Mouse (Mus musculus): ENCODE results near the gene Olfr521. TPM values are rescaled to one million over a fixed set of nuclear protein-coding genes. Genes with fewer than 3 reads are reported as not detected.

Olfr521 gene
- not detected for polyA plus RNA-seq (2014; fragmentation: Illumina TruSeq; extraction: RNeasy Lipid Tissue Mini Kit (QIAGEN cat#74804); ENCODE audit: low read depth, low replicate concordance)

DNA sequence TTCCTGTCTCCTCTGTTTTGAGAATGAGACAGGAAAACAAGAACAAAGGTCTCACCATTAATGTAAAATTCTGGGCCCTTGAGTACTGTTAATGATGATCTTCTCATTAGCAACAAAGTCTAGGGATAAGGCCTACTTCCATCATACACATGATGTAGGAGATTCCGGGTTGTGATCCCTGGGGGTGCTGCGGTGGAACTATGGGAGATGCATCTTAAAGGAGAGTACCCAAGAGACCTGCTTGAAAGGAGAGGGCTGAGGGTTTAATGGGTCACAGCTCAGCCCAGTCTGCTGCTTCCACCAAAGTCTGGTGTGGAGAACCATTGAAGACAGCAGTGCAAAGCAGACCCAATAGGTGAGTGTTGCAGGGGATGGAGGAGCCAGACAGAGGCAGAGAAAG is at the start of gene Olfr521:
Gene Olfr521 (plus strand): TSS at position 301 of the 400 bp plus-strand sequence.

DNA sequence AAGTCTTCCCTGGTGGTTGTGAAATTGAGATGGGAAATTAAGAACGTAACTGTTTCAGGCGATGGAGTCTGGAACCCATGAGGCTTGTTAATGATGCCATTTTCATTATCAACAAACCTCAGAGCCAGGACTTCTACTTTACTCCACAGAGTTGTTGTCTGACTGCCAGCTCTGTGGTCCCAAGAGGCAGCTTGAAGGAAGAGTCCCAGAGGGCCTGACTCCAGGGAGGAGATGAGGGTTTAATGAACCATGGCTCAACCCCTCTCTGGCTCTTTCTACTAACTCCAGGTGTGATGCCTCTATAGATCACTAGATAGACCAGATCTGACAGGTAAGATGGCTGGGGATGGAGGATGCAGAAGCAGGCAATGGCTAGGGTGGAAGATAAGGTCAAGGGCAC is 33.3 kb upstream of the Olfr521 start, which contains the start of gene Olfr520:
Gene Olfr520 (plus strand): TSS at position 301 of the 400 bp plus-strand sequence.

Other genes starting within 250 kb of the Olfr521 start
- 40.4 TPM for gene Arrb1, start 228.0 kb upstream of the Olfr521 start, polyA plus RNA-seq (2014; fragmentation: Illumina TruSeq; extraction: RNeasy Lipid Tissue Mini Kit (QIAGEN cat#74804); ENCODE audit: low read depth, low replicate concordance)
- 2.6 TPM for gene Tpbgl, start 136.4 kb upstream of the Olfr521 start, polyA plus RNA-seq (2014; fragmentation: Illumina TruSeq; extraction: RNeasy Lipid Tissue Mini Kit (QIAGEN cat#74804); ENCODE audit: low read depth, low replicate concordance)
- 45.8 TPM for gene Slco2b1, start 52.2 kb upstream of the Olfr521 start, polyA plus RNA-seq (2014; fragmentation: Illumina TruSeq; extraction: RNeasy Lipid Tissue Mini Kit (QIAGEN cat#74804); ENCODE audit: low read depth, low replicate concordance)
- gene Olfr520, start 33.2 kb upstream of the Olfr521 start, polyA plus RNA-seq (2014; fragmentation: Illumina TruSeq; extraction: RNeasy Lipid Tissue Mini Kit (QIAGEN cat#74804); ENCODE audit: low read depth, low replicate concordance), result not detected
- gene Neu3, start 64.9 kb downstream of the Olfr521 start, polyA plus RNA-seq (2014; fragmentation: Illumina TruSeq; extraction: RNeasy Lipid Tissue Mini Kit (QIAGEN cat#74804); ENCODE audit: low read depth, low replicate concordance), result 5.4 TPM
- 6.9 TPM for gene Xrra1, start 95.6 kb downstream of the Olfr521 start, polyA plus RNA-seq (2014; fragmentation: Illumina TruSeq; extraction: RNeasy Lipid Tissue Mini Kit (QIAGEN cat#74804); ENCODE audit: low read depth, low replicate concordance)
- 215 TPM for gene Spcs2, start 100.0 kb downstream of the Olfr521 start, polyA plus RNA-seq (2014; fragmentation: Illumina TruSeq; extraction: RNeasy Lipid Tissue Mini Kit (QIAGEN cat#74804); ENCODE audit: low read depth, low replicate concordance)
- 8.0 TPM for gene Rnf169, start 216.9 kb downstream of the Olfr521 start, polyA plus RNA-seq (2014; fragmentation: Illumina TruSeq; extraction: RNeasy Lipid Tissue Mini Kit (QIAGEN cat#74804); ENCODE audit: low read depth, low replicate concordance)
- gene Chrdl2, start 242.7 kb downstream of the Olfr521 start, polyA plus RNA-seq (2014; fragmentation: Illumina TruSeq; extraction: RNeasy Lipid Tissue Mini Kit (QIAGEN cat#74804); ENCODE audit: low read depth, low replicate concordance), result 3.9 TPM

Measured in adipose tissue, adult 10 weeks (tissue).